Mouse (Mus musculus) embryonic fibroblast, embryonic 13.5 days (primary cell): ENCODE results near the gene Apol11a.
"Not testable (repeated sequence)": the region's sequence is repeated elsewhere in the genome, so short reads cannot be mapped to it uniquely, and the experiment has no call there.

Source experiments
- CTCF ChIP-seq: IDR thresholded peaks from 2 replicates; pipeline ENCODE4 v1.5.1; 2011; ENCODE audit warnings: mild to moderate bottlenecking, control low read depth, low read length, moderate library complexity, borderline replicate concordance; ENCODE audit not compliant: insufficient read depth
- POLR2A ChIP-seq: IDR thresholded peaks from 2 replicates; pipeline ENCODE4 v1.6.1; 2011; ENCODE audit warnings: low read depth, mild to moderate bottlenecking, control low read depth, low read length, moderate library complexity

- TF ChIP-seq POLR2A, CTCF: not testable (repeated sequence)
Measured at GRCm38 (mm10) chr15:77474699-77475390, 33.2 kb upstream of the Apol11a start.
